Mouse (Mus musculus) kidney, postnatal 10 days (tissue): Measurements from ENCODE around the gene Fer1l5.
A peak's percentile ranks its signal among the peaks of the same experiment; 100 is the strongest.

Experiments used
- DNase-seq: peaks from one replicate; pipeline ENCODE4 v3.0.0; 2021; ENCODE audit warnings: mixed read lengths

Fer1l5 gene

DNA sequence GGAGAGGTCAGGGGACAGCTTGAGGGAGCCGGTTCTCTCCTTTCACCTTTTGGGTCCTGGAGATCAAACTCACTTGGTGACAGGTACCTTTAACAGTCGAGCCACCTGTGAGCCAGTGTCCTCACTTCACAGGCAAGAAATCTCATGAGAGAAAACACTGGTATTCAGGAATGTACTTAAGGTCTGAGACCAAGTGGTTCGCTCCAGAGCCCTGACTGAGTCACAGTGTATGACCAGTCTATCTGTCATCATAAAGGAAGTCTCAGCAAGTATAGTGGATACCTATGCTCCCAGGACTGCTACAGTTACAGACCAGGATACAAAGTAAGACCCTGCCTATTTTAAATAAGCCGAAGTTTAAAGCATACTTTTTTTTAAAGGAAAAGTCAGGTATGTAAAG, 60.9 kb downstream of the Fer1l5 start:
- no peak for DNase-seq

DNA sequence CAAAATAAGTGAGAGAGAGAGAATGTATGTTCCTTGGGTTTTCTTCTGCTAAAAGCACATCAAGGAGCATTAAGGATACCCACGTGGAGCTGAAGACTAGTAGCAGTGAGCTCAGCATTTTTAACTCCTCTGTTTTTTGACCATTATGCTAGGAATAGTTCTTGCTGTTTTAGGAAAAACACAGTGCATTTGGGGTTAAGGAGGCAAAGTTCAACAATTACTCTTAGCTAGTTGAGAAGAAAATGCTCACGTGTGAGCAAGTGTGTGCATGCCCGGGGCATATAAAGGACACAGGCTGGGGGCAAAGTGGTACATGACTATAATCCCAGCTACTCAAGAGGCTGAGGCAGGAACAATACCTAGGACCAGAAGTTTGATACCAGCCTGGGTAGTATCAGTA, 61.5 kb downstream of the Fer1l5 start:
- DNase-seq: no peak

DNA sequence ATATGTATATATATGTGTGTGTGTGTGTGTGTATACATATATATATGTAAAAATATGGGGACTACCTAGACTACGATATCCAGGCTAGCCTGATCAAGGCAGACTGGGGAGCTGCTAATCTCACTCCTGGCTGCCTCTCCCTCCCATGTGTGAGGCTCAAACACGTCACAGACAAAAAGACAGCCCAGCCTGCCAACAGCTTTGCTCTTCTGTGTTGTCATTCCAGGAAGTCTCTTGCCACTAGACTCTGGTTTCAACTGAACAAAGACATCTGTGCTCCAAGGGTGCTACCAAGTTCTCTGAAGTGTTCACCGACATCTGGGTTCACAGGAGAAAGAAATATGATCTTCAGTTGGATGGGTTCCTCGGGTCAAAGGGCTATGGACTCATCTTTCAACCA, 63.0 kb downstream of the Fer1l5 start:
- DNase-seq: no peak

DNA sequence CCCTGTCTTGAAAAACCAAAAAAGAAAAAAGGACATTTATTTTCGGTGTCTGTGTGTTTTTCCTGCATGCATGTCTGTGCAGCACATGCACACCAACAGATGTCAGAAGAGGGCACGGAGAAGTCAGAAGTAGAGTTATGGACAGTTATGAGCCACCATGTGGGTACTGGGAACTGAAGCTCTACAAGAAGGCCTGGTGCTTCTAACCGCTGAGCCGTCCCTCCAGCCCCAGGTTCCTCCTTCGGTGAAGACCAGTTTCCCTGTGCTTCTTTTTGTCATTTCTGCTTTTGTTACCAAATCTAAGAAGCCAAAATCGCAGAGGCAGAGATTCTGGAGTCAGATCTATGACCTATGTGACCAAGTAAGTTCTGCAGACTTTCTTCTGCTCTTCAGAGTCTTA, 64.4 kb downstream of the Fer1l5 start:
- no peak for DNase-seq

DNA sequence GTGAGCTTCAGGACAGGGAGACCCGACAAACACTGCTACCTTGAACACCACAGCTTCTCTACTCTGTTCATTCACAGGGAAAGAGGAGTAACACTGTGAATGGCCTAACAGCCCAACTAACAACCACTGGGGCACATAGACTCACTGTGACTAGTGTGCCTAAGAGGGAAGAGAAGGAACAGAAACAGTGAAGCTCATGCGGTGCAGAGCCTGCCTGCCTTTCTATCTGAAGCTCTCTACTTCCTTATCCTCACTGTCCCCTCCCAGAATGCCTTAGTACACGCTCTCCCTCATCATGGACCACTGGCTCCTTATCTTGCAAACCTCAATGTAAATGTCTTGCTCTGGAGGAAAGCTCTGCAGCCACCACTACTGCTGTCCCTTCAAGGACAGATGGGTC, 65.1 kb downstream of the Fer1l5 start:
- no peak for DNase-seq

DNA sequence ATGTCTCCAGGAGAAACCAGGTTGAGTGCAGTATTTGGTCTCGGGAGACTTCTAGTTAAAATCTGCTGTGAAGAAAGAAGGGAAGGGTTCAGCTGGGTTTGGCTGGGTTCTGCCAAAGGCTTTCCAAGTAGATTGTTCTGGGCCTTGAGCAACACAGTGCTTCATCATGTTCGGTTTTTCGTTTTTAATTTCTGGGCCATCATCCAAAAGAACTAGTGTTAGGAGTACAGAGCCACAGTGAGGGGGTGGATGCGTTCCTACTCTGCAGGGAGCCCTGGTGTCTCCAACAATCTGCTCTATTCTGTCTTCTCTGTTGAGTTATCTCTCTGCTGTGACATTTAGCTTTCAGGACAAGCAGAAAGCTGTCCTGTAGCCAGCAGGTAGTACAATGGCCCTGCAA, 69.0 kb downstream of the Fer1l5 start:
- no peak for DNase-seq

DNA sequence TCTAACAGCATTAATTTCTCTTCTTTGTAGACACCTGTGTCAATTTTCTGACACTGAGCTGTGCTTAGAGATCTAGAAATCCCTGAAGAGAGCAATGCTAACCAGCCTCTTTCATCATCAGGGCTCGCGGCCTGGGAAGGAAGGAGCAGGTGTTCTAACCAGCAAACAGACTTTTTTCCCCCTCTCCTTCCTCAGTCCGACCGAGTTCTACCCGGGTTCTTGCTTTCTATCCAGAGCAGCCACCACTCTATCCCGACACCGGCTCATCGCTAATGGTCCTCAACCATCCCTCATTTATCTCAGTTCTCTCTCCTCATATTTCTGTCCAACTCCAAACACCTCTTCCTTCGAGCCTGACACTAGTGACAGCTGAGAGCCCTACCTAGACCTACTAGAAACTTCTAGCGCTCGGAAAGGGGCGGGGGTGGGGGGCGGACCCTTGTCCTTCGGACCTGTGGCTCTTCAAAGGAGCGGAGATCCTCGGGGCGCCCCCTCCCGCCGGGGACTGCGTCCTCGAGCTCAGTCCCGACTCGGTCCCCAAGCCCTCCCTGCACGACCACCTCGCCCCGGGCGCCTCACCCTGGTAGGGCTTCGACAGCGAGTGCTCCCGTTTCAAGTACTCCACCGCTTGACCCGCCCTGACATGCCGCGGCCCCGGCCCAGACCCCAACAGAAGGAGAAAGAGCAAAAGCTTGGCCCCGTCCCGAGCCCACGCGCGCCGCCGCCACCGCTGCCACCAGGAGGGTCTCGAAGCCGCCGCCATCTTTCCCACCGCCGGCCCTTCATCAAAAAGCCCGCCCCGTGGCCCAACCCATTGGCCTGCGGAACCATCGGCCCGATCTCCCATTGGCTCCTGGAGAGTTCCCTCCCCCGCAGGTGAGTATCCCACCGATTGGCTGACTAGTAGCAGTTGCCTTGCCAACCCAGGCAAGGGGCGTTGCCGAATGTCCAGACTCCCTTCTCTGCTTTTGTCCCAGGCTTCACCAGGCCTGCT, 72.7 kb downstream of the Fer1l5 start, which contains the start of gene Lman2l:
Lman2l (minus strand) TSS at position 801 of the 994 bp plus-strand sequence.
- DNase-seq: peak; percentile 98

DNA sequence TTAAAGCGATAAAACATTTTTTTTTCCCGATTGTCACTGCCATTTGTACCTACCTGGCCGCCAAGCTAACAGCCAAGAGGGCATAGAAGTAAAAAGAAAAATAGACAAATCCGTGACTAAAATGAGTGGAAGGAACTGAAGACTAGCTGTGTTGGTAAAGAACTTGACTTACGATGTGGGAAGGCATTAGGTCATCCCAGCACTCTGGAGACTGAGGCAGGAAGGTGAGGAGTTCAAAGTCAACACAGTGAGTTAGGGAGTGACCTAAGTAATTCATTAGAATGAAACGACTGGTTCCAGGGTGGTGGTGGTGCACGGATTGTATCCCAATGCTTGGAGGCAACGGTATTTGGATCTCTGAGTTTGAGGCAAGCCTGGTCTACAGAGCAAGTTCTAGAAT, 73.4 kb downstream of the Fer1l5 start:
- DNase-seq: no peak

DNA sequence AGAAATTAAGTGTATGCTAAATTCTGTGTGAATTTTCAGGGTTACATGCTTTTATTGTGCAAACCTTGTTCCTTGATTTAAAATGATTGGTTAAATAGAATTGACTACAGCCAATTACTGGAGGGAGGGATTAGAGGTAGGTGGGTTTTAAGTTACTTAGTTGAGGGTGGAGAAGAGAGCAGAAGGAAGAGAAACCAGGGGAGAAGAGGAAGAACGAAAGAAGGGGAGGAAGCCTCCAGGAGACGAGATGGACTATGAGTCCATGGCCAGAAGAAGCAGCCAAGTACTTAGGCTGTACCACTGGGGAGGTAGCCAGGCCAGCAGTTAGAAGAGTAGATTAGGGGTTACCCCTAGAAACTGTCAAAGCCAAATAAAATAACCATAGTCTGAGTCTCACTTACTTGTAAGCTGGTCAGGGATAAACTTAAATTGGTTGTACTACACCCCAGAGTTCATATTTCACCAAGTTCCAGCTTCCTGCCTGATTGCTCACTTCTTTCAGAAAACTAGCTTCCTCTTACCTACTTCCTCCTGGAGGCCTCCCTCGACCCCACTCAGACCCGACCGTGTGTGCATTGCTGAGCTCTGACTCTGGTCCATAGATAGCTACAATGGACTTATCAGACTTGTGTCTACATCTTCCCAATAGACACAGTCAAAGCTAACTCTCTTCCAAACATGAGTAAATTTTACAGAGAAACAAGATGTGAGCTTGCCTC, 74.2 kb downstream of the Fer1l5 start:
- DNase-seq: no peak

DNA sequence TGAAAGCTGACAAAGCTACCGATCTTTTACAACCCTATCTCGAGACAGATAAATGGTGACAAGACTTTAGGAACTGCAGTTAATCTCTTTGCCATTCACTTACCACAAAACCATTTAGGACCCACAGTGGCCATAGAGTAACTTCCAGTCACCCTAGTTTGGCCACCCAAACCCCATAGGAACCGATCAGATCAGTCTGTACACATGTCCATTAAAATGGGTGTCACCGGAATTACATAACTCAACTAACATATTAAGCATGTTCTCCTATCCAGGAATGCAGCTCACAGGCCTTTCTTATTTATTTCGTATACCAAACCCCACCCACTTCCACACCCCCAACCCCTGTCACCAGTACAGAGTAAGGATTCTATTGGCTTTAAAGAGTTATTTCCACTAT, 74.8 kb downstream of the Fer1l5 start:
- no peak for DNase-seq

DNA sequence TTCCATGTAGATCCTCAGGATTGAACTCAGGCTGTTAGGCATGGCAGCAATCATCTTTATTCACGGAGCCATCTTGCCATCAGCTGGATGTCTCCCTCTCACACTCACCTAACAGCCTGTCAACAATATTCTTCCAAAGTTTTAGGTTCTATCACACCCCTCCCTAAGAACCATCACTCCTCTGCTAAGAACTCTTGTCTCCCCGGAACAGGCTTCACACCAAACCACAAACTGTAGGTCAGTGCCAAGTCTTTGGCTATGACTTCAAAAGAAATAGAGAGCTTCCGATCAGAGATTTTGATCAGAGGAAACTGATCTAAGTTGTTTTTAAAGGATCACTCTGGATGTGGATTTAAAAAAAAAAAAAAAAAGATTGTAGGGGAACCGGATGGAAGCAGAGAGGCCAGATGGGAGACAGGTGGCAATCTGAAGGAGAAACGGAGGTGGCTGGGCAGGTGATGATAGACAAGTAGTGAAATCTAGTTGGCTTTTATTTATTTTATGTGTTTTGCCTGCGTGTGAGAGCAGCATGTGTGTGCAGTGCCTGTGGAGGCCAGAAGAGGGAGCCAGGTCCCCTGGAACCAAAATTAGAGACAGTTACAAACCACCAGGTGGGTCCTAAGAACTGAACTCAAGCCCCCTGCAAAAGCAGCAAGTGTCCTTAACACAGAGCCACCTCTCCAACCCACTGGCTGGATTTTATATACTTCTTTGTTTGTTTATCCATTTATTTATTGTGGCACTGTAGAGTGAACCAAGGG, 82.1 kb downstream of the Fer1l5 start:
- no peak for DNase-seq

DNA sequence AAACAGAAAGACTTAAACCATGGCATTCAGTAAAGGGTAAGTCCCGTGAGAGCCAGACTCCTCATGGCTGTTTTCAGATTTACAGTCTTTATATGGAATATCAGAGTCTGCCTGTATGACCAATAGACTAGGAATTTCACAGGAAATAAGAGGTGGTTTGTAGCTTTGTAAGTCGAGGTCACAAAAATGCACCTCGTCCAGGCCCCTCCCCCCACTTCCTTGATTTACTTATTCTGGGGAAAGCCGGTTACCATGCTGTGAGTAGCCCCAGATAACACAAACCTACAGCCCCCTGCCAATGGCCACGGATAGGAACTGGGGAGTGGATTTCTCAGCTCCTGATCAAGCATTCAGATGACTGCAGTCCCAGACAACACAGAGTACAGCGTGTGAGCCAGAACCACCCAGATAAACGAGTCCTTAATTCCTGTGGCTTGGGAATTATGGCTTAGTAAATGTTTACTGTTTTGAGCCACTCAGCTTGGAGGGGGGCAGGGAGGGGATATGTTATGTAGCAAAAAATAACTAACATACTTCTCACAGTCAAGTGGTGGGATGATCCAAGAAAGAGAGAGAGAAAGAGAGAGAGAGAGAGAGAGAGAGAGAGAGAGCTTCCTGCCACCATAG, 85.4 kb downstream of the Fer1l5 start:
- DNase-seq: no peak

DNA sequence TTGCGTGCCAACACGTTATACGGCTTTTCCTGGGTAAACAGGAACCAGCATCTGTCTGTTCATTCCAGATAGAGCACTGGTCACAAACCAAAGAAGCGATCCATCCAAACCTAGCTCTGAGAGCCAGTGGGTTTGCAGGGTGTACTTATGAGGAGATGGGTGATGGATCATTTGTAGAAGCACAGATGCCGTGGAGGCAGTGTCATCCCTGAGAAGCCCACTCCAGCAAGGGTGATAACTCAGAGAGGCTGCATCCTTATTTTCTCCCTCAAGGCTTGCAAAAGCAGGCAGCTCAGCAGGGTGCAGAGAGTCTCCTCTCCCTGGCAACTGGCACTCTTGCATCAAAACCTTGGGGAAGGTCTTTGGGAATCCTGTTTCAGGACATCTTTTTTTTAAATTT, 86.1 kb downstream of the Fer1l5 start:
- DNase-seq: no peak

DNA sequence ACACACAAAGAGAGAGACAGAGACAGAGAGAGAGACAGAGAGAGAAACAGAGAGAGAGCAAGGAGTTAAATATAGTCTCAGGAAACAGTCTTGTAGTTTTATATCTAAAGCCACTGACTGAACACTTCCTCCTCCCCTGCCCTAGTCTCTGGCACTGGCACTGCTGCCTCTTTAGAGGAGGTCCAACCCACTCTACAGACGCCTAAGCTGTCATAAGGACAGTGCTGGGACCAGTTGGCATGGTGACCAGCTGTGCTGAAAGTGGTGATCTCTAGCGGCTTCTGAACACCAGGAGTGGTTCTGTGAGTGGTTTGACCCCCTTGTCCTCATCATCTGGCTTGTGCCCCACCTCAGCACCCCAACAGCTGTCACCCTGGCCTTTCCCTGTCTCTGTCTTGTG, 89.7 kb downstream of the Fer1l5 start:
- DNase-seq: no peak

DNA sequence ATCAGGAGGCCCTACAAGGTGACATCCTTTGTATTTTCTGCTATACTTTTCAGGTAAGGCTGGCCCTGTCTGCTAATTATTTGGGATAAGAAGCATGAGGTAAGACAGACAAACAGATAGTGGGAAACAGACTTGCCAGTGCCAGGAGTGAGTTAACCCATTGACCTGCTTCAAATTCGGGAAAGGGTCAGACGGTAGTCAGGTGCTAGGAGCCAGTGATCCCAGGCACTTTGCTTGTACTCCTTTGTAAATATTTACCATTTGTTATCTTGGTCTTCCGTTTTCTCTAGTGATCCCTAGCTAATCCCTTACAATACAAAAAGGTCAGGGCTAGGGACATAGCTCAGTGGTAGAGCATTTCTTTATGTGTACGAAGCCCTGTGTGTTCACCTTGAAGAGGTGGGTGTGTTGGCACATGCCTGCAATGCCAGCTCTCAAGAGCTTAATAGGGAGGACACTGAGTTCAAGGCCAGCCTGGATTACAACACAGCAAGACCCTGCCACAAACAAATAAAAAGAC, 93.6 kb downstream of the Fer1l5 start:
- DNase-seq: no peak

DNA sequence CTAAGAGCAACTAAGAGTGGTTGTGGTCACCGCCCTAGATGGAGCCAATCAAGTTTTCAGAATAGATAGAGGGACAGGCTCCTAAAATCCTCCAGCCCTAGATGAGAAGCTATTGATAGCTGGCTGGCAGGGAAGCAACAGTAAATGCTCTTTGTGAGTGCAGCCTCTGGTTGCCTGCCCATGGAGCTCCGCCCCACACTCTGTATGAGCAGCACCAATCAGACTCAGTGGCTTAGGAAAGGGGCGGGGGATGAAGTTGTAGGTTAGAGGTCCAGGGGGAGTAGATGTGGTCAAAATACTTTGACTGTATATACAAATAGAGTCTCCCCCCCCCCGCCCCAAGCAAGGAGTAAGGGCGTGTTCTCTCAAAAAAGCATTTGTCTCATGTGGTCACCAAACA, 95.4 kb downstream of the Fer1l5 start:
- no peak for DNase-seq

DNA sequence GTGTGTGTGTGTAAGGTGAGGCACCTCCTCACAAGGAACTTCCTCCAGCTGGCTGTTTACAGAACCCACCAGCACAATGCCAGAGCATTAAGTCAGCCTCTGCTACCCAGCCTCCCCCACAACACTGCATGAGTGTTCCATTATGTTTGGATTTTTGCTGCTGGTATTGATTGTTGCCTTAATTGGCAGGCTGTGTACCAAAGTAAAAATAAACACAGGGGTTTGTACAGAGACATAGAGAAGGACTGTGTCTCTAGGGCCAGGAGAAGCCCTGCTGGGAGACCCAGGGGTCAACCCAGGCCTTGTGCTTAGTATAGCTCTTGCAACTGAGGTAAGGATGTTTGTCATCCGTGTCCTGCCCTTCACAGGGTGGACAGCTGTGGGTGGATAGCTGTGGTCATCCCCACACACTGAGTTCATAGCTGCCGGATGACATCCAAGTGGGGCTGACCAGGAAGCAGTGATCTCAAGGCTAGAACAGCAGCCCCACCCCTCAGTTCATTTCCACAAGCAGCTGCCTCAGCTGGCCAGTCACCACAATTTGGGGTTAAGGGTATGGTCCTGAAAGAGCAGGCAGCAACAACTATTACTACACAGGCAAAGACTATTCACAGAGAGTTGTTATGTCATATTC, 97.8 kb downstream of the Fer1l5 start:
- no peak for DNase-seq

DNA sequence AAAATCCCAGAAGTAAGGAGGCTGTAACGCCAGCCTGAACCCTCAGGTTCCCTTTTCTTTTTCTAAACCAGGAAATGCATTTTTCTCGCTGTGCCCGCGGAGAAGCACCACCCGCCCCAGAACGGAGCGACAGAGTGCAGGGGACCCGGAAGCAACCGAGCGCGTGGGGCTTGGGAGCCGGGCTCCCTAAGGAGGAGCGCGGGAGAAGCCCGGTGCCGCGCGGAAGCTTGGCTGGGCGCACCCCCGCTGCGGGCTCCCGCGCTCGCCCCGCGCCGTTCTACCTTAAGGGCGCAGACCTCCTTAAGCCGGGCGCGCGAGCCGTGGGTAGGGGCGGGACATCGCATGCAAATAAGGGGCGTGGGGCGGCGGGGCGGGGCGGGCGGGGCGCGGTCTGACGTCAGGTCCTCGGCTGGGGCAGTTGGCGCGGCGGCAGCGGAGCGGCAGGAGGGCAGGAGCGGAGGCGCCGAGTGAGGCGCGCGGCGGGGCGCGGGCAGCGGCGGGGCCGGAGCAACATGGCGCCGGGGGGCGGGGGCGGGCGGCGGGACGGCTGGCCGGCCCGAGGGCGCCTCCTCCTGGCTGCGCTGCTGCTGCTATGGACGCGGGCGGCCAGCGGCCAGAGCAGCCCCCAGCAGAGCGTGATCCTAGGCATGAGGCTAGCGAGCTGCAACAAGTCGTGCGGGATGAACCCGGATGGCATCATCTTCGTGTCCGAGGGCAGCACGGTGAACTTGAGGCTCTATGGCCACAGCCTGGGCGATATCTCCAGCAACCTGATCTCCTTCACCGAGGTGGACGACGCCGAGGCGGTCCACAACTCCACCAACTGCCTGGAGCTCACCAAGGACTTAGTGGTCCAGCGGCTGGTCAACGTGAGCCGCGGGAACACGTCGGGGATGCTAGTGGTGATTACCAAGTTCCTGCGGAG, 99.4 kb downstream of the Fer1l5 start, which contains the start of gene Cnnm4:
Cnnm4 (plus strand) TSS at position 440 of the 925 bp plus-strand sequence.
- peak; percentile 94 for DNase-seq
